Mouse (Mus musculus) embryonic facial prominence, embryonic 12.5 days (tissue): ENCODE data around the gene Myo16. TPM values are rescaled to one million over a fixed set of nuclear protein-coding genes. Genes with fewer than 3 reads are reported as not detected.

ENCODE experiments used
- ATAC-seq: fragments of 200-750 bp; cut with Nextera tagmentation; 2 replicates; pipeline ENCODE4 v1.8.0; 2017; ENCODE audit not compliant: insufficient number of reproducible peaks, insufficient read depth, low FRiP score, low TSS enrichment
- H3K27ac ChIP-seq: fragments of 300-500 bp; sonication (generic); 2 replicates; pipeline ENCODE4 v1.5.1; 2016; ENCODE audit warnings: mild to moderate bottlenecking
- H3K27me3 ChIP-seq: fragments of 300-500 bp; sonication (generic); 2 replicates; pipeline ENCODE4 v1.6.1; 2016; ENCODE audit warnings: mild to moderate bottlenecking, moderate library complexity
- H3K36me3 ChIP-seq: fragments of 300-500 bp; sonication (generic); 2 replicates; pipeline ENCODE4 v1.6.1; 2016; ENCODE audit warnings: mild to moderate bottlenecking
- H3K4me1 ChIP-seq: fragments of 300-500 bp; sonication (generic); 2 replicates; pipeline ENCODE4 v1.6.1; 2016
- H3K4me2 ChIP-seq: fragments of 300-500 bp; sonication (generic); replicated peaks from 2 replicates; pipeline ENCODE4 v1.6.1; 2016; ENCODE audit warnings: mild to moderate bottlenecking, moderate library complexity
- H3K4me3 ChIP-seq: fragments of 300-500 bp; sonication (generic); 2 replicates; pipeline ENCODE4 v1.5.1; 2016; ENCODE audit warnings: mild to moderate bottlenecking
- H3K9ac ChIP-seq: fragments of 300-500 bp; sonication (generic); 2 replicates; pipeline ENCODE4 v1.6.1; 2016; ENCODE audit warnings: mild to moderate bottlenecking, moderate library complexity
- H3K9me3 ChIP-seq: fragments of 300-500 bp; sonication (generic); 2 replicates; pipeline ENCODE4 v1.6.1; 2016; ENCODE audit warnings: mild to moderate bottlenecking, moderate library complexity
- WGBS: fragments of 180-500 bp; shearing (Covaris S2); methylation state at CpG from one replicate; pipeline ENCODE4 v1.1.7; 2016; 5-methylcytosine and 5-hydroxymethylcytosine counted together
- polyA plus RNA-seq: library from polyadenylated mRNA; unstranded; fragments of >200 nt; fragmentation: Nextera tagmentation; extraction: Ambion mirVana; gene quantifications from 2 replicates; pipeline ENCODE4 v1.2.1, GENCODE M21; 2016

Myo16 gene
- polyA plus RNA-seq, 1 experiment from 2014 or later, result 0.67 TPM

GRCm38 (mm10) chr8:10307770-10308476 lies 154.2 kb downstream of the Myo16 start:
- Histone ChIP-seq H3K4me3 (no peak overlapping the region), H3K27me3 (no peaks in the 10 kb centered on the region), H3K4me1 (no peaks in the 10 kb centered on the region; the same call in 1 of the 2 replicates), H3K4me2 (no peak overlapping the region), H3K9me3 (no peaks in the 10 kb centered on the region), H3K27ac (no peak overlapping the region), H3K36me3 (no peaks in the 10 kb centered on the region), H3K9ac (no peak overlapping the region)
- no peak for ATAC-seq
- WGBS, result 56% methylated on average over 12 of the region's 12 CpGs

- Histone ChIP-seq H3K9me3 (no peaks in the 10 kb centered on the region), H3K4me2 (no peak overlapping the region), H3K4me3 (no peak overlapping the region), H3K27me3 (no peaks in the 10 kb centered on the region), H3K36me3 (no peaks in the 10 kb centered on the region), H3K9ac (no peak overlapping the region), H3K27ac (no peak overlapping the region), H3K4me1 (no peaks in the 10 kb centered on the region)
- 85% methylated on average over 2 of the region's 2 CpGs for WGBS
- ATAC-seq, result no peak
Observed at GRCm38 (mm10) chr8:10310470-10310869, 156.8 kb downstream of the Myo16 start.

GRCm38 (mm10) chr8:10312316-10312715 lies 158.6 kb downstream of the Myo16 start:
- ATAC-seq, result no peak
- Histone ChIP-seq H3K27ac (no peak overlapping the region), H3K4me2 (no peak overlapping the region), H3K9ac (no peak overlapping the region), H3K4me1 (no peaks in the 10 kb centered on the region), H3K27me3 (no peaks in the 10 kb centered on the region), H3K36me3 (no peaks in the 10 kb centered on the region), H3K9me3 (no peaks in the 10 kb centered on the region), H3K4me3 (no peak overlapping the region)
- 80% methylated on average over 10 of the region's 10 CpGs for WGBS

- Histone ChIP-seq H3K4me1 (no peaks in the 10 kb centered on the region), H3K27ac (no peak overlapping the region), H3K9ac (no peak overlapping the region), H3K9me3 (no peaks in the 10 kb centered on the region), H3K27me3 (no peaks in the 10 kb centered on the region), H3K4me2 (no peak overlapping the region), H3K36me3 (no peaks in the 10 kb centered on the region), H3K4me3 (no peak overlapping the region)
- WGBS, result 26% methylated on average over 5 of the region's 5 CpGs
- ATAC-seq, result no peak
Observed at GRCm38 (mm10) chr8:10316201-10316600, 162.5 kb downstream of the Myo16 start.

GRCm38 (mm10) chr8:10318103-10318502 lies 164.4 kb downstream of the Myo16 start:
- Histone ChIP-seq H3K9me3 (no peaks in the 10 kb centered on the region), H3K36me3 (no peaks in the 10 kb centered on the region), H3K27ac (no peak overlapping the region), H3K4me2 (no peak overlapping the region), H3K4me3 (no peak overlapping the region), H3K9ac (no peak overlapping the region), H3K27me3 (no peaks in the 10 kb centered on the region), H3K4me1 (no peaks in the 10 kb centered on the region)
- 88% methylated on average over 7 of the region's 7 CpGs for WGBS
- ATAC-seq, result no peak

GRCm38 (mm10) chr8:10350451-10350850 lies 196.7 kb downstream of the Myo16 start:
- H3K4me1 ChIP-seq, result peaks cover 4% of the 10 kb centered on the region; the same call in 1 of the 2 replicates
- no peak for ATAC-seq
- H3K27ac ChIP-seq, result no peak overlapping the region
- no peak overlapping the region for H3K4me3 ChIP-seq
- H3K9me3 ChIP-seq, result no peaks in the 10 kb centered on the region
- H3K4me2 ChIP-seq, result no peak overlapping the region
- no peaks in the 10 kb centered on the region for H3K36me3 ChIP-seq
- WGBS, result 82% methylated on average over 1 of the region's 1 CpGs
- no peak overlapping the region for H3K9ac ChIP-seq
- no peaks in the 10 kb centered on the region for H3K27me3 ChIP-seq

- WGBS, result 89% methylated on average over 4 of the region's 4 CpGs
- Histone ChIP-seq H3K36me3 (no peaks in the 10 kb centered on the region), H3K4me2 (no peak overlapping the region), H3K9ac (no peak overlapping the region), H3K9me3 (no peaks in the 10 kb centered on the region), H3K4me3 (no peak overlapping the region), H3K27me3 (no peaks in the 10 kb centered on the region), H3K4me1 (no peaks in the 10 kb centered on the region), H3K27ac (no peak overlapping the region)
- no peak for ATAC-seq
Observed at GRCm38 (mm10) chr8:10358711-10359110, 205.0 kb downstream of the Myo16 start.

- Histone ChIP-seq H3K4me1 (no peaks in the 10 kb centered on the region), H3K27me3 (no peaks in the 10 kb centered on the region), H3K4me2 (no peak overlapping the region), H3K9me3 (no peaks in the 10 kb centered on the region), H3K9ac (no peak overlapping the region), H3K36me3 (no peaks in the 10 kb centered on the region), H3K4me3 (no peak overlapping the region), H3K27ac (no peak overlapping the region)
- ATAC-seq, result no peak
- 92% methylated on average over 2 of the region's 2 CpGs for WGBS
Observed at GRCm38 (mm10) chr8:10362949-10363348, 209.2 kb downstream of the Myo16 start.

GRCm38 (mm10) chr8:10363654-10364406 lies 210.1 kb downstream of the Myo16 start:
- Histone ChIP-seq H3K9me3 (no peaks in the 10 kb centered on the region), H3K27ac (no peak overlapping the region), H3K36me3 (no peaks in the 10 kb centered on the region), H3K27me3 (no peaks in the 10 kb centered on the region), H3K4me2 (no peak overlapping the region), H3K9ac (no peak overlapping the region), H3K4me3 (no peak overlapping the region), H3K4me1 (no peaks in the 10 kb centered on the region)
- WGBS, result 66% methylated on average over 13 of the region's 13 CpGs
- no peak for ATAC-seq

GRCm38 (mm10) chr8:10366141-10366540 lies 212.4 kb downstream of the Myo16 start:
- Histone ChIP-seq H3K27ac (no peak overlapping the region), H3K9ac (no peak overlapping the region), H3K4me1 (0 out of 2 replicates have a peak, but pooled peaks cover 2% of the 10 kb centered on the region), H3K9me3 (no peaks in the 10 kb centered on the region), H3K4me2 (no peak overlapping the region), H3K27me3 (no peaks in the 10 kb centered on the region), H3K4me3 (no peak overlapping the region), H3K36me3 (no peaks in the 10 kb centered on the region)
- 88% methylated on average over 9 of the region's 9 CpGs for WGBS
- no peak for ATAC-seq

GRCm38 (mm10) chr8:10372571-10372970 lies 218.9 kb downstream of the Myo16 start:
- no peak overlapping the region for H3K27ac ChIP-seq
- 90% methylated on average over 2 of the region's 2 CpGs for WGBS

GRCm38 (mm10) chr8:10387143-10387542 lies 233.4 kb downstream of the Myo16 start:
- Histone ChIP-seq H3K4me1 (no peaks in the 10 kb centered on the region), H3K4me2 (no peak overlapping the region), H3K4me3 (no peak overlapping the region), H3K27ac (no peak overlapping the region), H3K36me3 (no peaks in the 10 kb centered on the region), H3K27me3 (0 out of 2 replicates have a peak, but pooled peaks cover 3% of the 10 kb centered on the region), H3K9ac (no peak overlapping the region), H3K9me3 (no peaks in the 10 kb centered on the region)
- ATAC-seq, result no peak
- WGBS, result 60% methylated on average over 1 of the region's 1 CpGs

More at GRCm38 (mm10) chr8:10372571-10372970, 218.9 kb downstream of the Myo16 start:
- no peaks in the 10 kb centered on the region for H3K27me3 ChIP-seq
- no peak overlapping the region for H3K4me2 ChIP-seq
- ATAC-seq, result no peak
- no peaks in the 10 kb centered on the region for H3K36me3 ChIP-seq
- H3K4me1 ChIP-seq, result 0 out of 2 replicates have a peak, but pooled peaks cover 4% of the 10 kb centered on the region
- H3K9ac ChIP-seq, result no peak overlapping the region
- H3K9me3 ChIP-seq, result no peaks in the 10 kb centered on the region
- H3K4me3 ChIP-seq, result no peak overlapping the region
